Mouse (Mus musculus): ENCODE results near the gene Hist1h2bg.
"Not testable (repeated sequence)": the region's sequence is repeated elsewhere in the genome, so short reads cannot be mapped to it uniquely, and the experiment has no call there.

Hist1h2bg gene

DNA sequence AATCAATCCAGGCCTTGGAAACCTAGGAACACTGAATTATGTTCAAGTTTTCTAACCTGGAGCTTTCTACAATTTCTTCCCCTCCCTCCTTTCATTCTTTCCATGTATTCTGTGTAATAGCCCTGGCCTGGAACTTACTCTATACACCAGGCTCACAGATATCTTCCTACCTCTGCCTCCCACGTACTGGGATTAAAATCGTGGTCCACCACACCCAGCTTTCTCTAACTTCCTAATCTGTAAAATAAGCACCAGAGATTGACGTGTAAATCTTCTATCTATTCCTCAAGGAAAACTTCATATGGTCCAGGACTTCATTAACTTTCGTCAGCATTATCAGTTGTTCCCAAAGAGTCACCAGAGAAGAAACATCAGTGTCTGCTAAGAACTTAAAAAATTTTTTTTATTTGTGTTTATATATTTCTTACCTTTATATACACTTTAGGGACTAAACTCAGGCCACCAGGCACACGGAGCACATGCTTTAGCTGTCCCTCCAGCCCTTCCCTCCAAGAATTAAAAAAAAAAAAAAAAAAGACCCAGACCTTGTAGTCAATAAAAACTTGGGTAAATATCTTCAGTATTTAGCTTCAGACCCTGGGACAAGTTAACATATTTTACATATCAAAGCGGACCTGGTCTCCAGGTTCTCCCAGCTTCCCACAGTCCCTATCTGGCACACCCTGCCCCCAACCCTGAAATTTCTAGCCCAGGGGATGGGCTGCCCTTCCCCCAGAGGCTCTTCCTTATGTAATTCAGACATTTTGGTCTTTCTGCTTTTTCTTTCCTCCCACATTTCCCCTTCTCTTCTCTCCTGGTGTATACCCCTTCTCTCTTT is 11.2 kb downstream of the Hist1h2bg start:
- DNase-seq (ENCODE audit: low spot score in 2 of 2) = no peak

GRCm38 (mm10) chr13:23583387-23584068 is 12.3 kb downstream of the Hist1h2bg start:
- DNase-seq (ENCODE audit: low spot score in 2 of 2) = no peak

DNA sequence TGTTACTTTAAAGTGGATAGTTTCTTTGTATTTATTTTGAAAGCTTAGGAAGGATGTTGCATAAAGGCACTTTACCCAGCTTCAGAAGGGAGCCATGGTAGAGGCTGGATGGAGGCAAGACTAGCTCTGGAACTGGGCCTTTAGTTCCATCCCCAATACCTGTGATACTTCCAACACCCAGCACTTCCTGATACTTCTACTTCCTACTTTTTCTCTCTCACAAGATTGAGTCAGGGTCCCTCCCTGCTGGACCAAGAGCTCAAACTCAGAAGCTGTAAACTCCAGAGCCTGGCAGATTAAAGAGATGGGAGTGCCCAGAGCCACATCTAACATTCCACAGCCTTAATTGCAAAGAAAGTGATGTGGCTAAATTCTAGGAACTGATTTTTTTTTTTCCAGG is 13.1 kb downstream of the Hist1h2bg start:
- no peak for DNase-seq (ENCODE audit: low spot score in 2 of 2)

GRCm38 (mm10) chr13:23585029-23585441 is 13.8 kb downstream of the Hist1h2bg start:
- peak; percentile 75 to 79 for DNase-seq (ENCODE audit: low spot score in 2 of 2)

DNA sequence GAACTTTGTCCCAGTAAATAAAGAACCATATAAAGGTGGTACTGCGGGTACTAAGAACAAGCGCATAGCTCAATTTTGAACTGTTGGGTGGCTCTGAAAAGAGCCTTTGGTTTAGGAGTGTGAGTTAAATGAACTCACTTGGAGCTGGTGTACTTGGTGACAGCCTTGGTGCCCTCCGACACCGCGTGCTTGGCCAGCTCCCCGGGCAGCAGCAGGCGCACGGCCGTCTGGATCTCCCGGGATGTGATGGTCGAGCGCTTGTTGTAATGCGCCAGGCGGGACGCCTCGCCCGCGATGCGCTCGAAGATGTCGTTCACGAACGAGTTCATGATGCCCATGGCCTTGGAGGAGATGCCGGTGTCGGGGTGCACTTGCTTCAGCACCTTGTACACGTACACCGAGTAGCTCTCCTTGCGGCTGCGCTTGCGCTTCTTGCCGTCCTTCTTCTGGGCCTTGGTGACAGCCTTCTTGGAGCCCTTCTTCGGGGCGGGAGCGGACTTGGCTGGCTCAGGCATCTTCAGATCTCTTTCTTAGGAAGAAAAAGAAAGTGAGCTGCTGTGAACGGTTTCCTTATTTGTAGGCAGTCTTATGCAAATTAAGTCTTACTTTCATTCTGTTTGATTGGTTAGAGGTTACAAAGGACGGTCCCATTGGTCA is 14.4 kb downstream of the Hist1h2bg start:
- peak; percentile 73 to 78 for DNase-seq (ENCODE audit: low spot score in 2 of 2)

DNA sequence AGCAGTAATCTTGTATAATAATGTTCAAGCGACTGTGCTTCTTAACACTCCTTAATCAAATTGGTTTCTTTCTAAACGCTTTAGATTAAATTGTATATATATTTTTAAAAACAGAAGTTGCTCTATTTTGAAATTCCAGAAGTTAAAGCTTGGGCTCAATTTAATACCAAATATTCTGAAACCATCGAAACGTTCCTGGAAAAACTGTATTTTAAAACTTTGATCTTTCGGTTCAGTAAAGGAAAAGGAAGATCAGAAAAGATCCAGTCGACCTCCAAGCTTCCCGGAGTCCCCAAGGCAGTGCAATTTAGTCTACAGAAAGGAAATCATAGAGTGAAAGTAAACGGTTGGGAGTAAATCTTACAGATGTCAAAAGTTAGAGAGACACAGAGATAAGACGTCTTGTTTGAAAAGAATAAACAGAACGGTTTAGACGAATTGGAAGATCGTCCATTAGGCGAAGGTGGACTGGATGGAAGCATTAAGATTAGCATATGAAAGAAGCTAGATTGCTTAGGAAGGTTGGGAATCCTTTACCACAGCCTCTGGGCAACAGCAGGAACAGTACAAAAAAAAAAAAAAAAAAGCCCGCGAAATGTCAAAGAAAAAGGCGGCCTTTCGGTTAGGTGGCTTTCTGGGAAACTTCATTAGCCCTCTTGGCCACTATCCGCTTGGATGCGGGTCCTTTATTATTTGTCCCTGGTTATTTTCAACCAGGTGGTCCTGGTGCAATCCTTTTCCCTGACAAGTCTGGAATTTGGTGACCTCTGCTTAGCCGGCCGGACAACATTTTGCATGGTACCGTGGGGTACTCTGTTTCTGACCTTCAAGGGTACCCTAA is 15.1 kb downstream of the Hist1h2bg start:
- no peak for DNase-seq (ENCODE audit: low spot score in 2 of 2)

DNA sequence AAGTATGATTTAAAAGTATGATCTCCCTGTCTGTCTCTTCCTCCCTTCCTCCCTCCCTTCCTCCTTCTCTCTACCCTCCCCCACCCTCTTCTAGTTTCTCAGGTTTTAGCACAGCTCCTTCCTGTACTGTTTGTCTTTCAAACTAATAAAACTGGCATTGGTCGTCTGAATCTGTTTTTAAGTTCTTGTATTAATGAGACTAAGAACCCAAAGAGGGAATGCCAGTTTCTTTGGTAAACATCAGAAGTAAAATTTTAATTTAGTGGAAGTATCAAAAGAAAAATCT is 15.7 kb downstream of the Hist1h2bg start:
- no peak for DNase-seq (ENCODE audit: low spot score in 2 of 2)

DNA sequence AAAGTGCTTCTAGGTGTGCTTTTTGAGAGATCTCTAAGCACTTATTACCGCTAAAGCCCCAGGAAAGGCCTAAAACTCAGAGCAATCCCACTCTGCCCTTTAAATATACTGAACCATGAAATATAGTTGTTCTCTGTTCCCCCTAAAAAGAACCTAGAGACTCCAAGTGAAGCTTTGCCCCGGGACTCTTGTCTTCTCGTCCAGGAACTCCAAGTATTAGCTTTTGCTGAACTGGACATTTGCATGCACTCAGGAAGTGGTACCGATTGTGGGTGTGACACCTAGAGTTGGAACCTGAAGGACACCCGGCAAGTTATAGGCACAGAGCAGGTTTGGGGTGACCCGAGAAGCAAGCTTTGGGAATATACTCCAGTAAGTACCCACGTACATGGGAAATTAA is 20.0 kb downstream of the Hist1h2bg start:
- no peak for DNase-seq (ENCODE audit: low spot score in 2 of 2)

- not testable (repeated sequence) for DNase-seq (ENCODE audit: low spot score in 2 of 2)
Measured at GRCm38 (mm10) chr13:23591886-23592285, 20.7 kb downstream of the Hist1h2bg start.

GRCm38 (mm10) chr13:23592614-23593013 is 21.4 kb downstream of the Hist1h2bg start:
- no peak for DNase-seq (ENCODE audit: low spot score in 2 of 2)

DNA sequence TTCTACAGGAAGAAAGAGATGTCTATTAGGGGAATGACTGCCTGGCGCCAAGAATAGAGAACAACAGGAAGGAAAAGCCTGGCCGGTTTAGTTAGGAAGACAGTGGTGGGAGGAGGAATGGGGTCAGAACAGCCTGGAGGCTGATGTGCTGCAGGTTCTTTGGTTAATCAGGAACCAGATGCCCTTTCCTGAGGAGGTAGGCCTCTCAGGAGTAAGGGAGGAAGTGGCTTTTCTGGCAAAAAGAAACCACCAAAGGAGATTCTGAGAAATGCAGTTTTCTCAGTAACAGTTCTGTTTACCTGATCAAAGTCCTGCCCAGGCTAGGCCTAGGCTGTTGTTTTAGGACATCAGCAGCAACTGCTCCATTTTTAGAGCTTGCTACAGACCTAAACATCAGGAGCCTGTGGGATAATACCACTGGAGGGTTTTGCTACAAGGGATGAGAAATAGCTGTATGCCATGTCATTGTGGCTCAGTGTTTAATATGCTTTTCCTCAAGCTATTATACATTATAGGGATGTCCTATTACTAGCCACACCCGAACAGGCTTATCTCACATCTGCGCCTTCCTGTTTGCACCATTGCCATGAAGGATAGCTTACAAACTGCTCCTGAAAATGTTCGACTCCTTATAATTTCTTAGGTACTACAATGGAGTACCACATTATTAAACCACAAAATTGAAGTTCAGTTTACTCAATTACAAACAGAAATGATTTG is 22.0 kb downstream of the Hist1h2bg start:
- no peak for DNase-seq (ENCODE audit: low spot score in 2 of 2)

DNA sequence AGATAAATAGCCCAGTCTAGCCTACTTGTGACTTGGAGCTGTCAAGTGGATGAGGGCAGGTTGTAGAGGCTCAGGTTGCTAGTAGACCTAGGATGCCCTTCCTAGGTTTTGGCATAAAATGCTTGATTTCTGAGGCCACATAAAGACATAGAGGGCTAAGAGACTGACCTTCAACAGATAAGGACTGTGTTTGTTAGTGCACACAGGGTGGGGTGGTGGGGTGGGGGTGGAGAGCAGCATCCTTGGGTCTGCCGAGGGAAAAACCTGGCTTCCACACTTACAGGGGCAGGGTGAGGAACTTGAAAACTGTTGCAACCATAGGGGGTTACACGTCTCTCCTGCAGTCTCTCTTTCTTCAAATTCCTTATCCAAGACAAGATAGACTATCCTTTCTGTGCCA is 24.0 kb downstream of the Hist1h2bg start:
- DNase-seq (ENCODE audit: low spot score in 2 of 2) = no peak

DNA sequence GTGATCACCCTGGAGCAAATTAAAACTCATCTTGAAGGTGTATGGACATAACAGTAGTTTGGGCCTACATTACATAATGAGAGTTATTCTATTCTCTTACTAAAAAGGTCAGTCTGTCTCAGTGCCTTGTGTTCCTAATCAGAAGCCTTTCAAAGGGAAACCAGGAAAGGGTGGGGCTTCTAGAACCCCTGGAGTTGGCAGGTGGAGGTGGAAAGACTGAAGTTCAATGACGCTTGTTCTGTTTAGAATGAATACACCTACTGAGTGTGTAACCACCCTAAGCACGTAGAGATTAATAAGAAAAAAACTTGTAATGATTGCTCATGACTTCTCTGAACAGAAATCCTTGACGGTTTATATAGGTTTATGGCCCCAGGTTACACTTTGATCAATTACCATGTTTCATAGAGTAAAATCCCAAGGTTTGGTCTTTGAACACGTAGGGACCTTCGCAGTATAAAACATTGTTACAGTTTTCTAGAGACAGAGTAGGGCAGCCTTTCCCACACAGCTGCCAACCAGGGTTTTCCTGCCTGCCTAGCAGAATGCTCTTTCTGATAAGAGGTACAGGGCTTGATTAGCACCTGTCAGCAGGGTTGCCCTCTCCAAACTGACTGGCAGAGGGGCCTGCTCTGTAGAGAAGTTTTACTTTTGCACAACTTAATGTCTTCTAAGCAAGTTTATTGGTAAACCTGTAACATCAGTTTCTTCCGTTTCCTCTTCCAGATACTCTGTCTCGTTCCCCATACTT is 24.6 kb downstream of the Hist1h2bg start:
- no peak for DNase-seq (ENCODE audit: low spot score in 2 of 2)

DNA sequence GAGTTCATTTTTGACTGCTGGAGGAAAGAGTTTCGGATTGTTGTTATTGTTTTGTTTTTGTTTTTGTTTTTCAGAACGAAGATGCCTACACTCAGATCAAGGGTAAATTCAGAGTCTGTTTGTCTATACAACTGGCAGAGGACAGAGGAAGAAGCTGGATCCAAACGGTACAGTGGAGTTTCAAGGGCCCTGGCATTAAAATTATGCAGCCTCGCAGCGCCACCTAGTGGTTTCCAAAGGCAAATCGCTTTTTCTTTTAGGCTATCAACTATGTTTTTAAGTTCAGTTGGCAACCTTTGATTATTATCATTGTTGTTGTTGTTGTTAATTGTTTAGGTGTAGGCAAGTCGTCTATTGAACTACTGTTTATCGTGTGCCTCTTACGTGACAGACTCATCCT is 26.8 kb downstream of the Hist1h2bg start:
- DNase-seq (ENCODE audit: low spot score in 2 of 2) = peak; percentile 70 to 82

GRCm38 (mm10) chr13:23603182-23603699 is 32.0 kb downstream of the Hist1h2bg start:
- DNase-seq (ENCODE audit: low spot score in 2 of 2) = no peak

DNA sequence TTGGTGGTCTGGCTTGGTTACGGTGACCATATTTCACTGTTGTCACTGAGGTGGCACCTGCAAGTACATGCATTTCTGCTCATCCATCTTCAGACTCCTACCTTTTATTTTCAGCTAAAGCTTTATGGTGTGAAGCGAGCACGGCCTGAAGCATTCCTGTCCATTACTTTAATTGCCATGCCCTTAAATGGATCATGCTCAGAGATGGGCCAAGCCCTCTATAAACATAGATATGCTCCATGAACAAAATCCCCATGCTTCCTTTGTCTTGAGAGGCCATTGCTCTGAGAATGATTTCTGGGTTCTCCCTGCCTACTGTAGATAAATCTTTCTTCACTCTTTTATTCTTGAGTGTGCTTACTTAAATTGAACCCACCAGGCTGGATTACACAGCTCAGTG is 33.3 kb downstream of the Hist1h2bg start:
- DNase-seq (ENCODE audit: low spot score in 2 of 2) = no peak

GRCm38 (mm10) chr13:23605052-23605451 is 33.9 kb downstream of the Hist1h2bg start:
- DNase-seq (ENCODE audit: low spot score in 2 of 2) = no peak

- no peak for DNase-seq (ENCODE audit: low spot score in 2 of 2)
Measured at GRCm38 (mm10) chr13:23609209-23609608, 38.0 kb downstream of the Hist1h2bg start.

GRCm38 (mm10) chr13:23609844-23610243 is 38.6 kb downstream of the Hist1h2bg start:
- no peak for DNase-seq (ENCODE audit: low spot score in 2 of 2)

GRCm38 (mm10) chr13:23610393-23610792 is 39.2 kb downstream of the Hist1h2bg start:
- no peak for DNase-seq (ENCODE audit: low spot score in 2 of 2)
